Mouse (Mus musculus) limb, embryonic 12.5 days (tissue): ENCODE measurements around the gene Rubcn. TPM values are rescaled to one million over a fixed set of nuclear protein-coding genes. Genes with fewer than 3 reads are reported as not detected.

Experiments used
- ATAC-seq: fragments of 200-750 bp; cut with Nextera tagmentation; 2 replicates; pipeline ENCODE4 v1.8.0; 2017; ENCODE audit warnings: low read depth, moderate TSS enrichment; ENCODE audit not compliant: insufficient number of reproducible peaks, insufficient read depth, low FRiP score, low TSS enrichment
- H3K27ac ChIP-seq: fragments of 300-500 bp; sonication (generic); 2 replicates; pipeline ENCODE4 v1.5.1; 2016; ENCODE audit warnings: mild to moderate bottlenecking, moderate library complexity
- H3K27me3 ChIP-seq: fragments of 300-500 bp; sonication (generic); 2 replicates; pipeline ENCODE4 v1.6.1; 2016; ENCODE audit warnings: mild to moderate bottlenecking, moderate library complexity
- H3K36me3 ChIP-seq: fragments of 300-500 bp; sonication (generic); 2 replicates; pipeline ENCODE4 v1.6.1; 2016; ENCODE audit warnings: mild to moderate bottlenecking, moderate library complexity
- H3K4me1 ChIP-seq: fragments of 300-500 bp; sonication (generic); replicated peaks from 2 replicates; pipeline ENCODE4 v1.6.1; 2016
- H3K4me2 ChIP-seq: fragments of 300-500 bp; sonication (generic); 2 replicates; pipeline ENCODE4 v1.6.1; 2016; ENCODE audit warnings: mild to moderate bottlenecking, moderate library complexity
- H3K4me3 ChIP-seq: fragments of 300-500 bp; sonication (generic); replicated peaks from 2 replicates; pipeline ENCODE4 v1.5.1; 2016; ENCODE audit warnings: mild to moderate bottlenecking
- H3K9ac ChIP-seq: fragments of 300-500 bp; sonication (generic); replicated peaks from 2 replicates; pipeline ENCODE4 v1.6.1; 2016; ENCODE audit warnings: mild to moderate bottlenecking, moderate library complexity
- H3K9me3 ChIP-seq: fragments of 300-500 bp; sonication (generic); 2 replicates; pipeline ENCODE4 v1.6.1; 2016; ENCODE audit warnings: mild to moderate bottlenecking, moderate library complexity
- WGBS: fragments of 180-500 bp; shearing (Covaris S2); methylation state at CpG from one replicate; pipeline ENCODE4 v1.1.7; 2016; 5-methylcytosine and 5-hydroxymethylcytosine counted together
- polyA plus RNA-seq: library from polyadenylated mRNA; unstranded; fragments of >200 nt; fragmentation: Nextera tagmentation; extraction: Ambion mirVana; gene quantifications from 2 replicates; pipeline ENCODE4 v1.2.1, GENCODE M21; 2016

Gene Rubcn
- polyA plus RNA-seq, 1 experiment from 2014 or later: 19.3 TPM

GRCm38 (mm10) chr16:32815160-32815605 lies 62.4 kb downstream of the Rubcn start:
- WGBS: 1% methylated on average over 6 of the region's 6 CpGs
- peak overlapping the region; percentile 28 for H3K4me3 ChIP-seq
- H3K27me3 ChIP-seq: no peaks in the 10 kb centered on the region
- H3K9me3 ChIP-seq: no peaks in the 10 kb centered on the region
- H3K27ac ChIP-seq: peak overlapping the region; percentile 56; the same call in 1 of the 2 replicates
- no peaks in the 10 kb centered on the region for H3K36me3 ChIP-seq
- peaks cover 19% of the 10 kb centered on the region for H3K4me1 ChIP-seq
- ATAC-seq: peak; percentile 58
- H3K9ac ChIP-seq: no peak overlapping the region
- H3K4me2 ChIP-seq: peak overlapping the region; percentile 57

- no peaks in the 10 kb centered on the region for H3K36me3 ChIP-seq
- peak overlapping the region; percentile 28 for H3K4me3 ChIP-seq
- H3K4me2 ChIP-seq: peak overlapping the region; percentile 57
- H3K4me1 ChIP-seq: peaks cover 19% of the 10 kb centered on the region
- no peaks in the 10 kb centered on the region for H3K27me3 ChIP-seq
- no peak overlapping the region; the same call in 1 of the 2 replicates for H3K9ac ChIP-seq
- WGBS: 23% methylated on average over 14 of the region's 14 CpGs
- ATAC-seq: no peak
- H3K9me3 ChIP-seq: no peaks in the 10 kb centered on the region
- no peak overlapping the region; the same call in 1 of the 2 replicates for H3K27ac ChIP-seq
Measured at GRCm38 (mm10) chr16:32814539-32814938, 63.0 kb downstream of the Rubcn start.

- WGBS: 63% methylated on average over 3 of the region's 3 CpGs
Measured at GRCm38 (mm10) chr16:32813771-32814170, 63.8 kb downstream of the Rubcn start.

GRCm38 (mm10) chr16:32813362-32813761 lies 64.2 kb downstream of the Rubcn start:
- 0 out of 2 replicates have a peak overlapping the region, but pooled peaks have one; percentile 24 for H3K4me2 ChIP-seq
- WGBS: 41% methylated on average over 9 of the region's 9 CpGs
- H3K27ac ChIP-seq: no peak overlapping the region
- H3K36me3 ChIP-seq: no peaks in the 10 kb centered on the region
- ATAC-seq: no peak
- H3K4me1 ChIP-seq: peaks cover 19% of the 10 kb centered on the region
- H3K9me3 ChIP-seq: no peaks in the 10 kb centered on the region
- no peak overlapping the region for H3K4me3 ChIP-seq
- H3K27me3 ChIP-seq: no peaks in the 10 kb centered on the region
- no peak overlapping the region for H3K9ac ChIP-seq

More at GRCm38 (mm10) chr16:32813771-32814170, 63.8 kb downstream of the Rubcn start:
- Histone ChIP-seq H3K36me3 (no peaks in the 10 kb centered on the region), H3K27ac (no peak overlapping the region), H3K4me1 (peaks cover 19% of the 10 kb centered on the region), H3K4me3 (no peak overlapping the region), H3K27me3 (no peaks in the 10 kb centered on the region), H3K4me2 (no peak overlapping the region), H3K9me3 (no peaks in the 10 kb centered on the region), H3K9ac (no peak overlapping the region)
- no peak for ATAC-seq

GRCm38 (mm10) chr16:32812888-32813361 lies 64.6 kb downstream of the Rubcn start:
- Histone ChIP-seq H3K36me3 (no peaks in the 10 kb centered on the region), H3K4me3 (no peak overlapping the region), H3K9me3 (no peaks in the 10 kb centered on the region), H3K9ac (no peak overlapping the region), H3K27ac (no peak overlapping the region), H3K4me1 (peaks cover 20% of the 10 kb centered on the region), H3K27me3 (no peaks in the 10 kb centered on the region), H3K4me2 (0 out of 2 replicates have a peak overlapping the region, but pooled peaks have one; percentile 24)
- WGBS: 2% methylated on average over 9 of the region's 9 CpGs
- ATAC-seq: no peak

GRCm38 (mm10) chr16:32810321-32810720 lies 67.2 kb downstream of the Rubcn start, which contains the start of gene Smbd1:
TSS of gene Smbd1 (minus strand) at chr16:32810477.
- ATAC-seq: no peak
- H3K4me1 ChIP-seq: peaks cover 26% of the 10 kb centered on the region
- WGBS: 85% methylated on average over 4 of the region's 4 CpGs

GRCm38 (mm10) chr16:32807408-32808185 lies 70.0 kb downstream of the Rubcn start:
- Histone ChIP-seq H3K9me3 (no peaks in the 10 kb centered on the region), H3K36me3 (no peaks in the 10 kb centered on the region), H3K4me3 (no peak overlapping the region), H3K27me3 (no peaks in the 10 kb centered on the region), H3K4me2 (no peak overlapping the region), H3K27ac (no peak overlapping the region), H3K9ac (no peak overlapping the region), H3K4me1 (peaks cover 32% of the 10 kb centered on the region)
- ATAC-seq: no peak
- WGBS: 55% methylated on average over 8 of the region's 8 CpGs

More at GRCm38 (mm10) chr16:32810321-32810720, 67.2 kb downstream of the Rubcn start, which contains the start of gene Smbd1:
- H3K27me3 ChIP-seq: no peaks in the 10 kb centered on the region
- H3K36me3 ChIP-seq: no peaks in the 10 kb centered on the region
- no peak within 1 kb of the TSS for H3K4me3 ChIP-seq
- no peak within 1 kb of the TSS for H3K27ac ChIP-seq
- H3K9ac ChIP-seq: 0 out of 2 replicates have a peak within 1 kb of the TSS, but pooled peaks have one; percentile 12
- H3K4me2 ChIP-seq: no peak within 1 kb of the TSS
- no peaks in the 10 kb centered on the region for H3K9me3 ChIP-seq

- H3K36me3 ChIP-seq: no peaks in the 10 kb centered on the region
- no peak overlapping the region for H3K9ac ChIP-seq
- WGBS: 81% methylated on average over 7 of the region's 7 CpGs
- no peak for ATAC-seq
- no peak overlapping the region for H3K4me3 ChIP-seq
- no peak overlapping the region for H3K4me2 ChIP-seq
- no peak overlapping the region for H3K27ac ChIP-seq
- no peaks in the 10 kb centered on the region for H3K9me3 ChIP-seq
- H3K27me3 ChIP-seq: no peaks in the 10 kb centered on the region
- H3K4me1 ChIP-seq: peaks cover 32% of the 10 kb centered on the region
Measured at GRCm38 (mm10) chr16:32805151-32805550, 72.4 kb downstream of the Rubcn start.

- no peak for ATAC-seq
- Histone ChIP-seq H3K9ac (no peak overlapping the region), H3K4me2 (no peak overlapping the region), H3K27ac (no peak overlapping the region), H3K36me3 (no peaks in the 10 kb centered on the region), H3K9me3 (no peaks in the 10 kb centered on the region), H3K4me3 (no peak overlapping the region), H3K27me3 (no peaks in the 10 kb centered on the region), H3K4me1 (peaks cover 32% of the 10 kb centered on the region)
- WGBS: 29% methylated on average over 5 of the region's 5 CpGs
Measured at GRCm38 (mm10) chr16:32803901-32804300, 73.7 kb downstream of the Rubcn start.

- Histone ChIP-seq H3K4me2 (no peak overlapping the region), H3K9ac (no peak overlapping the region), H3K4me1 (peaks cover 34% of the 10 kb centered on the region), H3K36me3 (no peaks in the 10 kb centered on the region), H3K4me3 (no peak overlapping the region), H3K27ac (peak overlapping the region; percentile 42), H3K9me3 (no peaks in the 10 kb centered on the region), H3K27me3 (no peaks in the 10 kb centered on the region)
- ATAC-seq: peak; percentile 67
- 66% methylated on average over 6 of the region's 6 CpGs for WGBS
Measured at GRCm38 (mm10) chr16:32803252-32803853, 74.2 kb downstream of the Rubcn start.

GRCm38 (mm10) chr16:32797426-32797689 lies 80.2 kb downstream of the Rubcn start, which contains the start of gene Muc20:
TSS of gene Muc20 (minus strand) at chr16:32797435.
- 83% methylated on average over 3 of the region's 3 CpGs for WGBS
- Histone ChIP-seq H3K4me1 (0 out of 2 replicates have a peak, but pooled peaks cover 2% of the 10 kb centered on the region), H3K27ac (no peak within 1 kb of the TSS), H3K36me3 (no peaks in the 10 kb centered on the region), H3K9me3 (no peaks in the 10 kb centered on the region), H3K27me3 (no peaks in the 10 kb centered on the region), H3K9ac (no peak within 1 kb of the TSS), H3K4me3 (no peak within 1 kb of the TSS), H3K4me2 (no peak within 1 kb of the TSS)
- ATAC-seq: no peak
